Mouse (Mus musculus) ovary, postnatal 14 days (tissue): ENCODE data around the gene Hlx.

Experiments used
- DNase-seq: peaks from one replicate; pipeline ENCODE4 v3.0.0; 2022; ENCODE audit warnings: low spot score

Hlx gene

DNA sequence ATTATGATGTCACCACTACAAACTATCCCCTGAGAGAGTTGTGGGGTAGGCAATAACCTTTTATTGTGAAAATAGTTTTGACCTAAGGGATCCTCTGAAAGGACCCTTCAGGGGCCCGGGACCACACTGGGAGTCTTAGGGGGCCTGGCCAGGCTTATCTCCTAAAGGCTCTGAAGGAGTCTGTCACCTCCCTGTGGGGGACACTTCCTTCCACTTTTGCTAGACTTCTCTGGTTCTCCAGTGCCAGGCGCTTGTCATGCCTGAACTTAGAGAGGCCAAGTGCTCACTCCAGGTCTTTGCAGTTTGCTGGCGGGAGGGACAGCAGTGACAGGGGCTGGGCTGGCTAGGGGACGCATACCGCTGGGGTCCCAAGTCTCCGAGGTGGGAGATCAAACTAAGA, 16.3 kb downstream of the Hlx start:
- DNase-seq: no peak

DNA sequence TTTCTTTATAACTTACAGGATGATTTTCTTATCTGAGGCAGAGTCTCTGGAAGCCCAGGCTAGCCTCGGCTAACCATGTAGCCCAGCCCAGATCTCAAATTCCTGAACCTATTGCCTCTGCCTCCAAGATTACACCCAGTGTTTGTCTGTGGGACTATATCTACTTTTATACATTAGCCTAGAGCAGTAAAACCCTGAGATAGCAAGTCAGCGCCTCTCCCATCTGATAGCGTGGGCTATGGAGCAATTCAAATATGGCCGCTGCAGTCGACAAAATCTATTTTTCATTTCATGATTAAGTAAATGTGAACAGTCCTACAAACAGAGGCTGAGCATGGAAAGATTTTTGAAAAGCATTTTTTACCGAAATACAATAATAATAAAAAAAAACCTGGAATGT, 16.7 kb downstream of the Hlx start:
- no peak for DNase-seq

GRCm38 (mm10) chr1:184714515-184714914, 17.9 kb downstream of the Hlx start:
- no peak for DNase-seq

DNA sequence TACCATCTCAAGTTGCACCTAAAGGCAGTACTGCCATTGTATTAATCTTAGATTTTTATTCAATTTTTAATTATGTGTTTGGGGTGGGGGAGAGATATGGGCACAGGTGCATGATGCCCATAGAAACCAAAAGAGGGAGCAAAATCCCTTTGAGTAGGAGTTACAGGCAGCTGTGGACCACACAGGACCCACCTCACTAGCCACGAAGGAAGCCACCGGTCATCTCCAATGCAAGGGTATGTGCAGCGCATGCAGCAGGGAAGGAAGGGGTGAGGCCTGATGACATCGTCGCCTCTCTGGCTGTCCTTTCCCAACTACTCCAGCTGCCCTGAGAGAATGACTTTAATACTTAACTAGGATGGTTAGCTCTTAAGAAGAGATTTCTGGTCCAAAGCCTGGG, 18.7 kb downstream of the Hlx start:
- DNase-seq: no peak

GRCm38 (mm10) chr1:184707532-184708248, 24.7 kb downstream of the Hlx start:
- DNase-seq: no peak

- DNase-seq: no peak
These were observed 27.5 kb downstream of the Hlx start for GRCm38 (mm10) chr1:184704901-184705300.

- no peak for DNase-seq
These were observed 33.1 kb downstream of the Hlx start for GRCm38 (mm10) chr1:184699295-184699694.

GRCm38 (mm10) chr1:184695451-184695850, 37.0 kb downstream of the Hlx start:
- DNase-seq: no peak

DNA sequence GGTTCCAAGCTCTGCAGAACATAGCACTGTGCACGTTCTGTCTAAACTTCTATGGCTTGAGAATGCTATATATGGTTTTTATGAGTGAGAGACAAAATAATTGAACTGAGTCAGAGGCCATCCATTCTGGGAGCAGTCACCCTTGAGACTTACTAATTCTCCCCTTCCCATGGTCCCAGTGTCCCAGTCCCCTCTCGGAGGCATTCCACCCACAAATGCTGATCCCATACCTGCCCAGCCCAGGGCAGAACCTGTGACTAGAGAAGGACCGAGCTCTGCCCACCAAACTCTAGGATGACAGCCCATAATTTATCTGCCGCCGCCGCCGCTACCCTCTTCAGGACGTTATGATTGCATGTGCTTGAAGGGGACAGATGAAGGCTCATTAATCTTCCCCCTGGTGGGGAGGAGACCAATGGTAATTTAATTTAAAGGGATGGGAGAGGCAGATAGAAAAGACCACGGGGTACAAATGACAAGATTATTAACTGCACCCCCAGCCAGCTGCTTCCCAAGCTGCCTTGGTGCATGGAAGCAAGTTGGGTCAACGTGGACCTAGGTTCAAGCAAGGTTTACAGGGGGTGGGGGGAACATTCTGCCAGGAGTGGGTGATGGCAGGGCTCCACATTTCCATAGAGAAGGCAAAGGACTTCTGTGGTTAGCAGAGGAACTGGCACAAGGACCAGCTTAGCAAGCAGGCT, 40.1 kb downstream of the Hlx start:
- DNase-seq: no peak

DNA sequence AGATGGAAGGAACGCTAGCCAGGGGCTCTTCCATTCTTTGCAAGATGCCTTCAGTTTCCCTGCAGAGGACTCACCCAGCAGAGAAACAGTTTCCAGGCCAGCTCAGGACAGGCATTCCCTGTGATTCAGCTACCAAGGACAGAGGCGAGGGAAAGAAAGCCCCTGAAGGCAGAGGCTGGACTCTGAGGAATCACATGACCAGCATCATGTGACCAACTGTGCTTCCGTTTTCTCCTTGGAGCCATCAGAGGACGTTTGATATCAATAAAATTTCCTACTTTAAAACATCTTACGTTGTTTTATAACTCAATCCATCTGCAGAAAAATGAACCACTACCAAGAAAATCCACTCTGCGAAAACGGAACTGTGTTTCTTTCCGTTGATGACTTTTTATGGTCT, 41.2 kb downstream of the Hlx start:
- no peak for DNase-seq

GRCm38 (mm10) chr1:184688026-184688425, 44.4 kb downstream of the Hlx start:
- DNase-seq: no peak

- no peak for DNase-seq
These were observed 44.9 kb downstream of the Hlx start for GRCm38 (mm10) chr1:184687512-184687911.

DNA sequence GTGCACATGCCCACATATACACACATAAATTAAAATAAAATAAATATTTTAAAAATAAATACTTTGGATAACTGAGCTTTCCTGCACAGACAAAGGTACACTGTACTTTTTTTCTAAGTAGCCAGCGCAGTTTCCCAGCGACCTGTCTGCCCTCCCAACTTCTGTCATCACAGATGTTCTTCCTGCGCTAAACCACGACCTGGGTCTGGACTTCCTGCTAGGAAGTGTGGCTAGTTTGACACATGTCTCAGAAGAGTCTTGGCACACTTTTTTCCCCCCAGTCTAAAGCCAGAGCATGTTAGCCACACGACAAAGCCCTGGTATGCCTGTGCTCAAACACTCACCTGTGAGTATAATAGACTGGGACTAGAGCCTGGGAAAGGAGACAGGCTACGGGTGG, 48.9 kb downstream of the Hlx start:
- no peak for DNase-seq

- no peak for DNase-seq
These were observed 52.9 kb downstream of the Hlx start for GRCm38 (mm10) chr1:184679416-184679965.

- no peak for DNase-seq
These were observed 54.8 kb downstream of the Hlx start for GRCm38 (mm10) chr1:184677641-184678040.
